Mouse (Mus musculus) natural killer cell, adult 2 months (primary cell): ENCODE results near the gene Foxj2.
A peak's percentile ranks its signal among the peaks of the same experiment; 100 is the strongest.

Experiments
- DNase-seq, 2 experiments: peaks; one replicate each; pipeline ENCODE4 v3.0.0; 2022; ENCODE audit warnings: low spot score in 2 of 2

The Foxj2 gene

GRCm38 (mm10) chr6:122873871-122874719 lies 54.4 kb downstream of the Foxj2 start, which contains the start of gene Necap1:
Gene Necap1 (plus strand): TSS chr6:122874474.
- DNase-seq = peak; percentile 95 to 97

- no peak for DNase-seq
Observed at GRCm38 (mm10) chr6:122874720-122875389, 55.1 kb downstream of the Foxj2 start.

- DNase-seq = no peak
Observed at GRCm38 (mm10) chr6:122879141-122879735, 59.5 kb downstream of the Foxj2 start.

DNA sequence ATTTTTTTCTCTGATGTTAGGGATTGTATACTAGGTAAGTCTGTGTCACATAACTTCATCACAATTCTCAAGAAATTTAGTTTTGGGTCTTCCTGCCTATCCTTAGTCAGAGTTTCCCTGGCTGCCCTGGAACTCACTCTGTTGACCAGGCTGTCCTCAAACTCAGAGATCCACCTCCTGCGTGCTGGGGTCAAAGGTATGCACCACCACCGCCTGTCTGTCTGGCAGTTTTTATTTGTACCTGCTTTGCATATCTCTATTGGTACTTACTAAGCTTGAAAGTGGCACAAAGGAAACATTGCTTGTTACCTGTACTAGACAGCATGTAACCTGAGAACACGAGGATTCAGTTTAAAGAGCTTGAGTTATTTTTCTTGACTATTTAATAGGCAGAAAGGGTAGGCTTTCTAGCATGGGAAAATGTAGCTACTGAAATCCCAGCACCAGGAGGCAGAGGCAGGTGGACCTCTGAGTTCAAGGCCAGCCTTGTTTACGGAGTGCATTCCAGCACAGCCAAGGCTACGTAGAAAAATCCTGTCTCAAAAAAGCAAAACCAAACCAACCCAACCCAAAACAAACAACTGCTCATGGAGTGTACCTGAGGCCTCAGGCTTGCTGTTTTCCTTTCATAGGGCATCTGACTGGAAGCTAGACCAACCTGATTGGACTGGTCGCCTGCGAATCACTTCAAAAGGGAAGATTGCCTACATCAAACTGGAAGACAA lies 60.2 kb downstream of the Foxj2 start:
- no peak for DNase-seq

GRCm38 (mm10) chr6:122881287-122881686 lies 61.6 kb downstream of the Foxj2 start:
- no peak for DNase-seq

DNA sequence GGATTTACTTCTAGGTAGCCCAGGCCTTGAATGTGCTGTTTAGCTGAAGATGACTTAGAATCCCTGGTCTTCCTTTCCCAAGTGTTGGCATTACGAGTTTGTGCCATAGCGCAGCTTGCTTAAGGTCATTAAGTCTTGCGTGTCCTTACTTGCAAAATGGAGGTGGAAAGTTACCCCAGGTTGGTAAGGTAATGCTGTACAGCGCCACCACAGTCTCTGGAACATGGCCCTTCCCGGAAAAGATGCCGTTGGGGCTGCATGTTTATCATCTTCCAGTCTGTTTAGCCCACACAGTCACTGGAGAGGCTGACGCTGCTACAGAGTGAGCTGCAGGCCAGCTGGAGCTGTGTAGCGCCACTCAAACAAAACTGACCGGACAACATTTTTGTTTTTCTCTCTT lies 63.9 kb downstream of the Foxj2 start:
- DNase-seq = no peak

DNA sequence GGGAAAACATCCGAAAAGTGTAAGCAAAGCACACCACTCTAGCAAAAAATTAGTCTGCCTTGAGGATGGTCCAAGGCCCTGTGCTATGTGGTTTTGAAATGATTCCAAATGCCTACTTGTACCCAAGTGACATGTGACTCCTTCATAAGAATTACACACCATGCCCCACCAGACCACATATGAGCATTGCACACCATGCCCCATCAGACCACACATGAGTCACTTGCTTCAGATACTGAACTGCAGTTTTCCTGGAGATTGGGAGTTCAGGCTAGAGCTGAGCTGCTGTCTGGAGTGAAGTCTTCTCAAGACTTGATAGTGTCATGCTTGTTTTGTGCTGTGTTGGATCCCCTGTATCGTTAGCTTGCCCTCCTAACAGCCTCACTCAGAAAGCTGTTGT lies 69.9 kb downstream of the Foxj2 start:
- no peak for DNase-seq

GRCm38 (mm10) chr6:122892442-122893049 lies 72.8 kb downstream of the Foxj2 start:
- peak; percentile 45 to 69 for DNase-seq
